In genomic region chr2:174459365-174459764, GRCm38 (mm10) we compare ENCODE assay signal across 1 mouse cellular context.
A peak's percentile ranks its signal among the peaks of the same experiment; 100 is the strongest.
TF ChIP-seq lines count a peak whose summit lies in the region.

No protein-coding gene starts in this region.

TF ChIP-seq in MEL, 35 proteins besides CTCF, POLR2A, EP300 and RAD21:
- TF ChIP-seq NRF1 (IDR thresholded peaks at IDR 0.05; ENCODE audit: insufficient read depth, low read depth, low read length, poor library complexity, severe bottlenecking) = no peak
- TF ChIP-seq NELFE (IDR thresholded peaks at IDR 0.05; ENCODE audit: low read depth, low read length) = 0 out of 2 replicates have a peak, but pooled peaks have one; percentile 13
- TF ChIP-seq GATA1 (IDR thresholded peaks at IDR 0.05; ENCODE audit: low read depth, low read length) = peak; percentile 21; the same call in 1 of the 2 replicates
